In the genomic region with DNA sequence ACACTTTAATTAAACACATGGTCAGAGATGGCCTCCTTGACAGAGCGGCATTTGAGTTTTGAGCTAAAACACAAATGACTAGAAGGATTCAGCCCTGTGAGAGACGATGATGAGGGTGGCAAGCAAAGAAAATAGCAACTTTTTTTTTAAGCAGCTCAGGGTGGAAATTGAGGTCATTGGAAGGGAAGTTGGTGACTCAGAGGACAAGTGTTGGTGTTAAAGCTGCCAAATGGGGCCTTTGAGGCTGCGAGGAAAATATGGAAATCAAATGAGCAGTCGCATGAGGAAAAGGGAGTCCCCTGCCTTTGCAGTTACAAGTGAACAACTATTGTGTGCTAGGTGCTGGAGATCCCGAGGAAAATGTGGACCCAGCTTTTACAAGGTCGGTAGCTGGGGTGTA, we compare ENCODE assay signal across 8 mouse cellular contexts.
DNase-seq lines count a peak whose midpoint lies in the region; ATAC-seq lines count a peak whose summit lies in the region.

No protein-coding gene starts in this region.

- peaks cover 7% of the 10 kb centered on the region for H3K4me1 ChIP-seq in kidney, embryonic 14.5 days (ENCODE audit: control insufficient read depth, insufficient read depth, low read length)
- H3K4me1 ChIP-seq in brown adipose tissue, adult 24 weeks (ENCODE audit: control insufficient read depth, insufficient read depth, insufficient read length, low read length) = no peaks in the 10 kb centered on the region
- H3K4me1 ChIP-seq in heart, embryonic 16.5 days (ENCODE audit: control insufficient read depth, insufficient read depth, low read length) = peaks cover 8% of the 10 kb centered on the region
- H3K4me1 ChIP-seq in midbrain, embryonic 13.5 days (replicated peaks) = peaks cover 39% of the 10 kb centered on the region

- peak overlapping the region; percentile 96; the same call in 1 of the 2 replicates for H3K9ac ChIP-seq in kidney, embryonic 14.5 days (ENCODE audit: low read depth, low read length)
- H3K9ac ChIP-seq in heart, embryonic 16.5 days (ENCODE audit: low read length) = no peak overlapping the region
- peak overlapping the region; percentile 93; the same call in 1 of the 2 replicates for H3K9ac ChIP-seq in midbrain, embryonic 13.5 days (replicated peaks)

- peak overlapping the region; percentile 83; the same call in 1 of the 2 replicates for H3K4me3 ChIP-seq in kidney, embryonic 14.5 days (ENCODE audit: low read length)
- peak overlapping the region; percentile 68; the same call in 1 of the 2 replicates for H3K4me3 ChIP-seq in brown adipose tissue, adult 24 weeks (ENCODE audit: insufficient read depth, low read depth, low read length)
- no peak overlapping the region for H3K4me3 ChIP-seq in heart, embryonic 16.5 days (ENCODE audit: low read length)
- peak overlapping the region; percentile 64; the same call in 1 of the 2 replicates for H3K4me3 ChIP-seq in midbrain, embryonic 13.5 days (replicated peaks)

- no peaks in the 10 kb centered on the region for H3K27me3 ChIP-seq in kidney, embryonic 14.5 days (ENCODE audit: control insufficient read depth, insufficient read depth, low read length)
- H3K27me3 ChIP-seq in heart, embryonic 16.5 days (ENCODE audit: control insufficient read depth, insufficient read depth, low read length) = no peaks in the 10 kb centered on the region
- H3K27me3 ChIP-seq in midbrain, embryonic 13.5 days = peaks cover 9% of the 10 kb centered on the region

- no peak for DNase-seq in kidney, adult 18-20 months
- no peak for DNase-seq in gastrocnemius, adult 8-10 months (ENCODE audit: low spot score in 2 of 2)
- no peak for DNase-seq in left cerebral cortex, adult 18-20 months (ENCODE audit: low spot score in 2 of 2)

- peak overlapping the region; percentile 97 for H3K4me2 ChIP-seq in kidney, embryonic 14.5 days (replicated peaks; ENCODE audit: low read depth, low read length)
- H3K4me2 ChIP-seq in heart, embryonic 16.5 days (ENCODE audit: low read depth, low read length) = peak overlapping the region; percentile 92; the same call in 1 of the 2 replicates
- peak overlapping the region; percentile 81 for H3K4me2 ChIP-seq in midbrain, embryonic 13.5 days (replicated peaks)

- 23% methylated on average over 6 of the region's 6 CpGs for WGBS in kidney, embryonic 14.5 days
- 39% methylated on average over 6 of the region's 6 CpGs for WGBS in heart, embryonic 16.5 days
- 44% methylated on average over 6 of the region's 6 CpGs for WGBS in midbrain, embryonic 13.5 days

- H3K9me3 ChIP-seq in kidney, embryonic 14.5 days (ENCODE audit: control insufficient read depth, low read length) = no peaks in the 10 kb centered on the region
- H3K9me3 ChIP-seq in heart, embryonic 16.5 days (replicated peaks; ENCODE audit: control insufficient read depth, low read length) = no peaks in the 10 kb centered on the region
- H3K9me3 ChIP-seq in midbrain, embryonic 13.5 days = no peaks in the 10 kb centered on the region

- no peak overlapping the region for H3K27ac ChIP-seq in kidney, embryonic 14.5 days (ENCODE audit: low read depth, low read length)
- no peak overlapping the region for H3K27ac ChIP-seq in brown adipose tissue, adult 24 weeks (replicated peaks; ENCODE audit: low read depth, low read length)
- no peak overlapping the region for H3K27ac ChIP-seq in heart, embryonic 16.5 days (ENCODE audit: low read length)
- H3K27ac ChIP-seq in midbrain, embryonic 13.5 days = peak overlapping the region; percentile 99; the same call in 1 of the 2 replicates

- no peak for ATAC-seq in kidney, embryonic 14.5 days (ENCODE audit: low FRiP score, low TSS enrichment)
- no peak for ATAC-seq in heart, embryonic 16.5 days (replicated peaks; ENCODE audit: extremely low read depth, insufficient read depth, low FRiP score)
- ATAC-seq in midbrain, embryonic 13.5 days = no peak
- ATAC-seq in frontal cortex, adult (ENCODE audit: low TSS enrichment) = no peak

- no peaks in the 10 kb centered on the region for H3K36me3 ChIP-seq in kidney, embryonic 14.5 days (ENCODE audit: control insufficient read depth, insufficient read depth, low read length)
- H3K36me3 ChIP-seq in heart, embryonic 16.5 days (ENCODE audit: control insufficient read depth, insufficient read depth) = no peaks in the 10 kb centered on the region
- H3K36me3 ChIP-seq in midbrain, embryonic 13.5 days = no peaks in the 10 kb centered on the region
